Mouse (Mus musculus) adrenal gland, postnatal 4 days (tissue): ENCODE measurements around the gene Chst1. TPM values are rescaled to one million over a fixed set of nuclear protein-coding genes. Genes with fewer than 3 reads are reported as not detected.

Source experiments
- DNase-seq, 2 experiments: peaks; one replicate each; pipeline ENCODE4 v3.0.0; 2021 to 2022; ENCODE audit warnings: low spot score in 2 of 2, mixed read lengths in 2 of 2
- total RNA-seq, 2 experiments: library from RNA; stranded (reverse); gene quantifications; 2 replicates each; pipeline ENCODE4 v1.2.3; 2021

Chst1 gene
- total RNA-seq, 2 experiments from 2014 or later = 11.2 to 12.4 TPM

DNA sequence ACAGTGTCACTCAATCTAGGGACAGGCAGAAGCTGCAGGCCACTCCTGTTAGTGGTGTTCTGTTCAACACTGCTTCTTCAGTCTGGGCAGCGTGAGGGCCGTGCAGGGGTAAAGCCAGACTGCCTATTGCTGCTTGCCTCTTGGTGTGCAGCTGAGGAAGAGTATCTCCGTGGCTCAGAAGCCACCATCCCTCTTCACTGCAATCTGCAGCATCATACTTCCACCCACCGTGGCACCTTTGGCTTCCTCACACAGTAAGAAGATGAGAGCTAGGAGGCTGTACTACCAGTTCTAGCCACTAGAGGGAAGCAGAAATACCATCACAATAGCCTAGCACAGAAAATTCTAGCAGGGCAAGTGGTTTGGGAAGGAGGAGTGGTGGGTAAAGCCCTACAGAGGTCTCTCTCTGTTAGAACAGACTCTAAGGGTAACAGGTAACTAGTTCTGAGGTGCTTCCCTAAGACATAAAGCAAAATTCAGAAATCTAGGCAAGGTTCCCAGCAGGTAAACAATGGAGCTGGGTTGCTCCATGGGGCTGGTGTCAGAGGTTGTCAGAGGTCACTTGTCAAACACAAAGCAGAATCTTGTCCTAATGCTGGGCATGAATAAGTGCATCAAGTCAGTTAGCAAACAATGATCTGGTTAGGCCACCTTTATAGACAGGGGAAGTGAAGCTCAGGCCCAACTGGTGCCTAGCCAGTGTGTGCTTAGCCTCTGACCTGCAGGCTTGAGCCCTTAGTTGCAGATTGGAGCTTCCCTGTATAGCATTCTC, 9.5 kb downstream of the Chst1 start:
- DNase-seq = no peak

DNA sequence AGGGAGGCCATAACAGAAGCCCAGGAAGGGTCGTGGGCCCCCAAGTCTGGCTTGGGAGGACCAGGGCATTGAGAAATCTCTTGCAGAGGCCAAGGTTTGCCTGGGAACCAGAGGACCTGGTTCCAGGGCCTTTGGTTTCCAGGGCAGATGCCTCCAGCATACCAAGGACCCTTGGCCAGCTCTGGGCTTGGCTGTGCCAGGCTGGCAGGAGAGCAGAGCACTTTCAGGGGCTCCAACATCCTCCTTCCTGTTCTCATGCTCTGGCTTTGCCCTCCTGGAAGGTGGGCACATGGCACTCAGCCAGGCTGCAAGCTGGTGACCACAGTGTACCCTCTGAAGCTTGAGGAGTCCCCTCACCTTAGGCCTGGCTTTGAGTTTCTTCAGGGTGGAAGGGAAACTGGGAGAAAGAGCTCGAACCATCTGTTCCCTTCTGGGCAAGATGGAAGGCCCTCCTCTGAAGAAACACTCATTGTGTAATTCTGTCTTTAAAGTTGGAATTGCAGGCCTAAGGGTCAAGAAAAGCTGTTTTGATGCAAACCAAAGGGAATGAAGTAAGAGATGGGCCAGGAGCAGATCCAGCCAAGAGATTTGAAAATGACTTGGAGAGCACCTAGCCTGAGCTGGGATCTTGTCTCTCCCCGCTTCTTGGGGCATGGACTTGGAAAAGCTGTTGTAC, 10.3 kb downstream of the Chst1 start:
- DNase-seq = no peak

- no peak for DNase-seq
Observed at GRCm38 (mm10) chr2:92613645-92614044, 14.1 kb downstream of the Chst1 start.

GRCm38 (mm10) chr2:92614106-92614505, 14.6 kb downstream of the Chst1 start:
- no peak for DNase-seq

DNA sequence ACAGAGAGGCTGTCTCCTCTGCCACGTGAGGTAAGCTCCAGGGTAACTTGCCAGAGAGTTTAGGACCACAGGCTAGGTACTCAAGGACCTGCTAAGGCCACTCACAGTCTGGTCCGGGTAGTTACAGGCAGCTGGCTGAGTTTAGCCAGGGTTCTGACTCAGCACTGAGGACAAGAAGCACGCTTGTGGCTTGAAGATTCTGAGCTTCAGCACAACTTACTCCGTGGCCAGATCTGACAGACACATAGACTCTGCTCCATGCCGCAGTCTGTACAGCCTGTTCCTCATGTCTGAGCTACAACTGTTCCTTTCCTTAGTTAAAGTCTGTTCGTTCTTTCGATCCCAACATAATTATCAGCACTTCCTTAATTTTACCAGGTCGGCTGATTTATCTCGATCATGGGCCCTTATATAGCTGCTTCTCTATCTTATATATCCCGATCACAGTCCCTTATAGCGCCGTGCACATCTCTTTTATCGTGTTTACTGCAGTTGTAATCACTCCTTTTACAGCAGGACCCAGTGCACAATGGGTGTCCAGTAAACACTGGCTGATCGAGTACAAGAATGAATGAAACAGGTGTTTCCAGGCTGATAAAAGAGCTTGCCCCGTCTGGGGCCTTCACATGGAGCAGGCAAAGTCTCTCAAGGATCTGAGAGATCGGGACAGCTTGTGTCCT, 17.7 kb downstream of the Chst1 start:
- DNase-seq = no peak

DNA sequence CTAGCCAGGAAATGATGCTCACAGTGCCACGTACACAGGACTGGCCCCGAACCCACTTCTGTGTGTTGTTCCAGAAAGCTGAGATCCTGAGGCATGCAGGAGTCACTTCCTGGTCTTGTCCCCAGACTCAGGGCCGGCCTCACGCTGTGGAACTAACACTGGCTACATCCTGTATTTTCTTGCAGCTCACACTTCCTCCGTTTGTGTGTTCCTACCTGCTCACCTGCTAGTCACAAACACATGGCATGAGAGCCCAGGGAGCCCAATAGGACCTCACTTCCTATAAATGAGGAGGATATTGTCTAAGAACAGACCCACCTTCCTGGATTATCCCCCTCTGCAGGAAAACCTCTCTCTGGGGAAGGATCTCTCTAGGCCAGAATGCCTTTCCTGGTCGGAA, 18.5 kb downstream of the Chst1 start:
- no peak for DNase-seq

DNA sequence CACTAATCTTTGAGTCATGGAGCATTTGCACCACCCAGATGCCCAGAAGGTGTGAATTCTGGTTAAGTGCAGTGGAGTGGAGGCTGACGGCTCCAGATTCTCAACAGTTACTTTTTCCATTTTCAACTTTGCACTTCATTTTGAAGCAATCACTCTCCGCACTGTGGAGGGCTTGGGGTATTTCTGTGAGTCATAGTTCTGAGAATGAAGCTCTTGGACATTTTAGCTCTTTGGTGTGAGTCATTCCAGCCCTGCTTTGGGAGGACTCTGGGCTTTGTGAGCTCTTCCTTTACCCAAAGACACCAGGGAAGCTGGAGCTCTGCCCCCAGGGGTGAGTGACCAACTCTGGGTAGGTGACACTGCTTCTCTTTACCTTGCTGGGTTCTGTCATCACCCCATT, 28.1 kb downstream of the Chst1 start:
- DNase-seq = no peak

- DNase-seq = no peak
Observed at GRCm38 (mm10) chr2:92630799-92631198, 31.3 kb downstream of the Chst1 start.

DNA sequence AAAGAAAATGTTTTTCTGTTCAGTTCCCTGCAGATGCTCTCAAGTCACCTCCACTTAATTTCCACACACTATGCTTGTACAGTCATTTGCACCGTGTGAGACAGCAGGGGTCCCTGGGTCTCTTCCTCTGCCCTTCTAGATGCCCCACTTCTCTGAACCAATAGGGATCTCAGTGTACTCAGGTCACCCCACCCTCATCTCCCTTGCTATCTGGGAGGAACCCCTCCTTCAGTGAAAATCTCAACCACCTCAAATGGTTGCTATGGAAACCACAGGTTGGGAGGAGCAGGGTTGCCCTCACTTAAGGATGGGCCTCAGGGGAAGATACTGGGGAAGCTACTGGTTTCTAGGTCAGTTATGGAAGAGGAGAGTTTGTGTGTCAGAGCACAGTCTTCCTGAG, 32.5 kb downstream of the Chst1 start:
- DNase-seq = no peak

DNA sequence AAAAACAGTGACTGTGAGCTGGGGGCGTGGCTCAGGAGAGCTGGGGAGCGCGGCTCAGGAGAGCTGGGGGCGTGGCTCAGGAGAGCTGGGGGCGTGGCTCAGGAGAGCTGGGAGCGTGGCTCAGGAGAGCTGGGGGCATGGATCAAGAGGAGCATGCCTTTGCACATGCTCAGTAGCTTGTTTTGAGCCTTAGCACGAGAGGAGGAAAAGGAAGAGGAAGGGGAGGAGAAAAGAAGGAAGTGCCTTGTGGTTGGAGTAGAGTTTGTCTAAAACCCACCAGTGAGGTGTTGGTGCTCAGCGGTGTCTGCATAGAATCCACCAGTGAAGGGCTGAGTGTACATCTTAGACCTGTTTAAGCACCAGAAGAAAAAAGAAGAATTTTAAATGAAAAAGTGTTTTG, 41.0 kb downstream of the Chst1 start:
- DNase-seq = no peak

- peak in 1 of 2 experiments; percentile 13 for DNase-seq
Observed at GRCm38 (mm10) chr2:92645282-92646037, 46.0 kb downstream of the Chst1 start.

GRCm38 (mm10) chr2:92649154-92649801, 49.8 kb downstream of the Chst1 start:
- DNase-seq = no peak

DNA sequence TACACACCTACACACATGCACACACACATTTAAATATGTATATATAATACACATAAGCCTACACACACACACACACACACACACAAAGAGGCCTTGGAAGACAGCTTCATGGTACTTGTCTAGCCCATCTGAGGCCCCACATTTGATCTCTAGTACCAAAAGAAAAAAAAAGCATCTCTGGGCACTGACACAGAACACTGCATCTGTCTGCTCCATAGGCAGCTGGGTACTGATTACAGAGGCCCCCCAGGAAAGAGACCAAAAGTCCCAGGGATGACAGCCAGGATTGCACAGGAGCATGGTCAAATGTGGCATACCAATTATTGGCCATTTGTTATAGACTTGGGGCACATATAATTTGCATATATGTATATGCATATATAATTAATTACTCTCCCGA, 50.9 kb downstream of the Chst1 start:
- no peak for DNase-seq

- no peak for DNase-seq
Observed at GRCm38 (mm10) chr2:92651294-92651816, 51.8 kb downstream of the Chst1 start.

GRCm38 (mm10) chr2:92657189-92657588, 57.7 kb downstream of the Chst1 start:
- no peak for DNase-seq

GRCm38 (mm10) chr2:92658293-92659150, 59.0 kb downstream of the Chst1 start:
- DNase-seq = no peak

DNA sequence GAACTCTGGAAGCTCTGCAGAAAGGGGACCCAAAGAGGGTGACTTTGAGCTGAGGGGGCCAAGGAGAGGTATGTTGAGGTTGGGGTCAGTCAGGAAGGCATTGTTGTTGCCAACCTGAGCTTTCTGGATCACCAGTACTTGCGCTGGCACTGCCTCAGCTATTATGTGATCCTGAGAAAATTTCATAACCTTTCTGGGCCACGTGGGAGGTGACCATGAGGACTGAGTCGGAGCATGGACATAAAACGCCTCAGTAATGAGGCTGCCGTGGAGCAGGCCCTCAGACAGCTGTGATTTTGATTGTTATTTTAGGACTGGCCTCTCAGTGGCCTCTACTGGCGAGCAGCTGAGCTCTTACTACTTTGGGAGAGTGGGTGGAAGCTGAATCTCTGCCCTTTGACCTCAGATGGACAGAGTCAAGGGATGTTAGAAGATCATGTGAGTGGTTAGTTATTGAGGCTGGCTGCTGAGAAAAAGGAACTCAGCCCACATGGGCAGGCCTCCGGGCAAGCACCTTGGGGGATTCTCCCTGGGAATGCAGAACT, 60.1 kb downstream of the Chst1 start:
- DNase-seq = no peak

DNA sequence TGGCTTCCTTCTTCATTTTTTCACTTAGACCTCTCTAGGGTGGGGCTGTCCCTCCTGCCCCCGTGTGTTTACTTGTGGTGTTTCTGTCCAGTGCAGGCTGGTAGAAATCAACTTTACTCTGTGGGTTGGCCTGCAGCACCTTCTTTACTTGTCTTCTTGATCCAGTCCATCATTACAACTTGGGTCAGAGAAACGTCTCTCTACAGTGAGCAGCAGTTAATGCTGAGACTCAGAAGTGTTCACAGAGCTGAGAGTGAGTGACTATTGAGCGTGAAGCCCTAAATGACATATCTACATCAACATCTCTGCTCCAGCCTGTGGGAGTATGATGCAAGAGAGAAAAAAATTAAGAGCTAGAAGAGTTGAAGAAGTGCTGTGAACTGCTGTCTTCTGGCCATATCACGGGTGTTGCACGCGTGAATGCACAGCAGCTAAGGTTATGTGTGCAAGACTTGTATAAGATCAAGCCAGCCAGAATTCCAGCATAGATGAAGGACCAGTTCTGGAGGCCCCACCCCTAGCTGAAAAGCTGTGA, 63.1 kb downstream of the Chst1 start:
- no peak for DNase-seq
